Comparison of ENCODE assay signal across 16 mouse cellular contexts in the genomic region with DNA sequence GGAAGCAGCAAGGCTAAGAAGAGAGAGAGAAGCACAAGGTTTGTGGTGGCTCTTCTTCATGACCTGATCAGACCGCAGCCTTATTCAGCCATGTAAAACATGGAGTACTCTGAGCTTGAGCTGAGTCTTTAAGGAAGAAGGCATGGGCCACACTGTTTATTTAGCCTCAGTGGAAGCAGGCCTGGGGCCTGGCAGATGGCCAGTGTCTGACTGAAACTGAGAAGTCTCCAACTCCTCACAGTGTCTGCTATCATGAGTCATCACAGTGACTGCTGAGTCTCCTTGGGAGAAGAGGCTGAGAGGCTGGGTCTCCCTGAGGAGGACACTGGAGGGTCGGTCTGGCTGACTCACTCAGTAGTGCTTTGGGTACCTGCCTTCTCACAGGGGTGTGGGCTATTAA. TPM values are rescaled to one million over a fixed set of nuclear protein-coding genes. Genes with fewer than 3 reads are reported as not detected.
DNase-seq lines count a peak whose midpoint lies in the region; ATAC-seq lines count a peak whose summit lies in the region.
"Had no signal": no experiment of that assay in that cellular context is flagged by ENCODE, and none has a peak within 500 bp of the region (broad histone marks: within the 10 kb centered on the region; RNA-seq: fewer than 3 reads in every experiment).

No protein-coding gene starts in this region.

- H3K27me3 ChIP-seq in midbrain, embryonic 11.5 days (ENCODE audit: control insufficient read depth, insufficient read depth, low read length) = no peaks in the 10 kb centered on the region
- no peaks in the 10 kb centered on the region for H3K27me3 ChIP-seq in midbrain, embryonic 15.5 days (replicated peaks)
- H3K27me3 ChIP-seq in hindbrain, embryonic 12.5 days = no peaks in the 10 kb centered on the region
- H3K27me3 ChIP-seq: forebrain, embryonic 15.5 days; stomach, embryonic 15.5 days had no signal

- H3K4me1 ChIP-seq in midbrain, embryonic 11.5 days (ENCODE audit: control insufficient read depth, insufficient read depth, low read length) = no peaks in the 10 kb centered on the region
- H3K4me1 ChIP-seq in midbrain, embryonic 15.5 days = no peaks in the 10 kb centered on the region
- peaks cover 6% of the 10 kb centered on the region for H3K4me1 ChIP-seq in hindbrain, embryonic 12.5 days
- H3K4me1 ChIP-seq: forebrain, embryonic 15.5 days; stomach, embryonic 15.5 days had no signal

- DNase-seq in cerebellum, postnatal 14 days = peak; percentile 18 to 32
- DNase-seq in cerebellum, adult 9-10 months = no peak
- peak; percentile 65 for DNase-seq in midbrain, embryonic 11.5 days (ENCODE audit: low spot score, missing footprints)
- peak; percentile 38 for DNase-seq in adrenal gland, postnatal 25 days
- peak; percentile 53 to 59 for DNase-seq in right cerebral cortex, adult 2 months (ENCODE audit: low spot score in 2 of 2)
- no peak for DNase-seq in layer of hippocampus, postnatal 25 days (ENCODE audit: extremely low spot score in 1 of 2, low spot score in 1 of 2)
- DNase-seq: layer of hippocampus, postnatal 36 days had no signal

- WGBS in midbrain, embryonic 11.5 days = 89% methylated on average over 2 of the region's 2 CpGs
- 94% methylated on average over 2 of the region's 2 CpGs for WGBS in midbrain, embryonic 15.5 days
- 84% methylated on average over 2 of the region's 2 CpGs for WGBS in hindbrain, embryonic 12.5 days

- H3K4me2 ChIP-seq in midbrain, embryonic 11.5 days = no peak overlapping the region
- H3K4me2 ChIP-seq in midbrain, embryonic 15.5 days = no peak overlapping the region
- H3K4me2 ChIP-seq in hindbrain, embryonic 12.5 days (replicated peaks) = no peak overlapping the region
- H3K4me2 ChIP-seq: forebrain, embryonic 15.5 days; stomach, embryonic 15.5 days had no signal

- no peak overlapping the region for H3K9ac ChIP-seq in midbrain, embryonic 11.5 days (ENCODE audit: low read length)
- H3K9ac ChIP-seq in midbrain, embryonic 15.5 days = no peak overlapping the region
- H3K9ac ChIP-seq in hindbrain, embryonic 12.5 days = no peak overlapping the region
- H3K9ac ChIP-seq: forebrain, embryonic 15.5 days; liver, embryonic 14.5 days; stomach, embryonic 15.5 days had no signal

- no peaks in the 10 kb centered on the region for H3K36me3 ChIP-seq in midbrain, embryonic 11.5 days (ENCODE audit: control insufficient read depth, insufficient read depth, low read length)
- H3K36me3 ChIP-seq in midbrain, embryonic 15.5 days (replicated peaks) = no peaks in the 10 kb centered on the region
- 0 out of 2 replicates have a peak, but pooled peaks cover 8% of the 10 kb centered on the region for H3K36me3 ChIP-seq in hindbrain, embryonic 12.5 days
- H3K36me3 ChIP-seq: forebrain, embryonic 15.5 days; stomach, embryonic 15.5 days had no signal

- H3K4me3 ChIP-seq in midbrain, embryonic 11.5 days (ENCODE audit: low read depth, low read length) = no peak overlapping the region
- no peak overlapping the region for H3K4me3 ChIP-seq in midbrain, embryonic 15.5 days
- H3K4me3 ChIP-seq in hindbrain, embryonic 12.5 days = no peak overlapping the region
- H3K4me3 ChIP-seq: forebrain, embryonic 15.5 days; stomach, embryonic 15.5 days had no signal

- ATAC-seq in midbrain, embryonic 11.5 days (ENCODE audit: low FRiP score) = no peak
- no peak for ATAC-seq in midbrain, embryonic 15.5 days (replicated peaks)
- ATAC-seq in hindbrain, embryonic 12.5 days (ENCODE audit: low FRiP score) = no peak
- ATAC-seq: forebrain, embryonic 15.5 days had no signal

- no peaks in the 10 kb centered on the region for H3K9me3 ChIP-seq in midbrain, embryonic 11.5 days (ENCODE audit: control insufficient read depth, low read length)
- no peaks in the 10 kb centered on the region for H3K9me3 ChIP-seq in midbrain, embryonic 15.5 days
- H3K9me3 ChIP-seq in hindbrain, embryonic 12.5 days (replicated peaks) = no peaks in the 10 kb centered on the region
- H3K9me3 ChIP-seq: forebrain, embryonic 15.5 days; stomach, embryonic 15.5 days had no signal

- no peak overlapping the region for H3K27ac ChIP-seq in midbrain, embryonic 11.5 days (ENCODE audit: low read depth, low read length)
- H3K27ac ChIP-seq in midbrain, embryonic 15.5 days = no peak overlapping the region
- no peak overlapping the region for H3K27ac ChIP-seq in hindbrain, embryonic 12.5 days
- H3K27ac ChIP-seq: forebrain, embryonic 15.5 days; liver, embryonic 14.5 days; stomach, embryonic 15.5 days had no signal

RNA-seq across cellular contexts. Expression of gene Glra1, which starts 33.6 kb away (rescaled TPM):
- 0.07 TPM in 1 of 2 replicates, not detected in the other for polyA plus RNA-seq in midbrain, embryonic 11.5 days (2014; fragmentation: Nextera tagmentation; extraction: Ambion mirVana)
- polyA plus RNA-seq in midbrain, embryonic 15.5 days (2015; fragmentation: Nextera tagmentation; extraction: Ambion mirVana) = 0.34 TPM in 2 replicates
- not detected in 2 replicates for total RNA-seq in adrenal gland, postnatal 25 days (2021)
- total RNA-seq in layer of hippocampus, postnatal 25 days (2021) = under 1 TPM; 0.16 to 0.34 TPM
- polyA plus RNA-seq in hindbrain, embryonic 12.5 days (2016; fragmentation: Nextera tagmentation; extraction: Ambion mirVana) = 3.5 and 3.9 TPM in 2 replicates
- total RNA-seq: heart, adult 18-20 months; hematopoietic stem cell, adult 5-6 weeks; megakaryocyte-erythroid progenitor cell, adult 5-6 weeks had no signal
- polyA plus RNA-seq: forebrain, embryonic 15.5 days; kidney, embryonic 16.5 days; liver, embryonic 14.5 days; stomach, embryonic 15.5 days had no signal

Comparison
In these comparisons a context has a peak if more than half of its experiments do, and no peak if none do; other contexts are left out.
1. DNase-seq: peak in cerebellum, postnatal 14 days (2 of 2), midbrain, embryonic 11.5 days (single experiment), adrenal gland, postnatal 25 days (single experiment) and right cerebral cortex, adult 2 months (2 of 2); none in cerebellum, adult 9-10 months (single experiment) and layer of hippocampus, postnatal 25 days (0 of 2).